Mouse (Mus musculus) brain, embryonic 14.5 days (tissue): Measurements from ENCODE around the gene Fam69a.

Experiments
- CTCF ChIP-seq: fragments of 200-500 bp; IDR thresholded peaks from 2 replicates; pipeline ENCODE4 v1.5.1; 2012; ENCODE audit warnings: inconsistent platforms, mild to moderate bottlenecking, moderate library complexity, borderline replicate concordance; ENCODE audit not compliant: insufficient read depth, insufficient read length; ENCODE audit errors: extremely low read depth
- POLR2A ChIP-seq: fragments of 200-500 bp; IDR thresholded peaks from 2 replicates; pipeline ENCODE4 v1.6.1; 2012; ENCODE audit warnings: mild to moderate bottlenecking, inconsistent platforms, borderline replicate concordance; ENCODE audit not compliant: poor library complexity, insufficient read depth, insufficient read length, severe bottlenecking; ENCODE audit errors: extremely low read depth

DNA sequence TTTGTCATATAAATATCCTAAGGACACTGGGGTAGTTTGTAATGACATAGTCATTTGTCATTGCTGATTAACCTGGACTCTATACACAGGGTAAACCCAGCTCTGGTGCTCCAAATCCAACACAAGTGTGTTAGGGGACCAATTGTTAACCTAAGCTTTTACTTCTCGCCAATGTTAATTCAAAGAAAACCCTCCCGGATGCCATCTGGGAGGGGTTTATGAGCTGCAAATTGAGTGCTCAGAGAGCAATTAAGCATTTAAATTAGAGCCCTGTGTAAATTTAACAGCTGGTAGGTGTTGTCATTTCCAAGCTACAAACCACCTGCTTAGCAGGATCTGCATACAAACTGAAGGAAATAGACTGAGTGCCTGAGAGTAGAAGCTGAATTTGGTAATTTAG lies 48.6 kb upstream of the Fam69a start:
- no peak for TF ChIP-seq CTCF
- TF ChIP-seq POLR2A: no peak
